Comparison of ENCODE assay signal across 8 mouse cellular contexts in the genomic region with DNA sequence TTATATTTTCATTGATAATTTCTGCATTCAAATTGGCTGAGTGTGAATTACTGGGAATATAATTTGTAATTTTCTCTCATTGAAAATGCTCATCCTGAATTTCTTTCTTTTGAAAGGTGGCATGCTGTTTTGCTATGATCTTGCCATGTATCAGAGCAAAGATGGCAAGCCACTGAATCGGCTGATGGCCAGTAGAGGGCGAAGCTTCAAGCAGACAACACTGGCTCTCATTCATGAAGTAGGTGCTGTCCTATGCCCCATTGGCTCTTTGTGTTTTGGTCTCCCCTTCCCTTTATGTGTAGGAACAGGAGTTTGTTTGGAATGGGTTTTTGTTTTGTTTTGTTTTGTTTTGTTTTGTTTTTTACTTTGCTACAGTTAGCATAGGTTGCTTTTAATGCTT.
A peak's percentile ranks its signal among the peaks of the same experiment; 100 is the strongest.
DNase-seq lines count a peak whose midpoint lies in the region; ATAC-seq lines count a peak whose summit lies in the region.

No protein-coding gene starts in this region.

- H3K9ac ChIP-seq in forebrain, embryonic 13.5 days: no peak overlapping the region
- H3K9ac ChIP-seq in forebrain, embryonic 16.5 days (replicated peaks; ENCODE audit: low read depth, low read length): no peak overlapping the region
- no peak overlapping the region for H3K9ac ChIP-seq in midbrain, embryonic 14.5 days (replicated peaks; ENCODE audit: low read length)
- H3K9ac ChIP-seq in midbrain, embryonic 16.5 days (ENCODE audit: low read depth, low read length): no peak overlapping the region

- no peak overlapping the region for H3K27ac ChIP-seq in forebrain, embryonic 13.5 days
- no peak overlapping the region for H3K27ac ChIP-seq in forebrain, embryonic 16.5 days (ENCODE audit: low read length)
- no peak overlapping the region for H3K27ac ChIP-seq in midbrain, embryonic 14.5 days (replicated peaks; ENCODE audit: low read depth, low read length)
- H3K27ac ChIP-seq in midbrain, embryonic 16.5 days (ENCODE audit: low read length): no peak overlapping the region

- DNase-seq in midbrain, embryonic 14.5 days: peak; percentile 79
- DNase-seq in brain, adult 2 months (ENCODE audit: low read depth, low spot score): peak; percentile 55
- peak; percentile 57 for DNase-seq in kidney, postnatal 10 days
- peak; percentile 41 for DNase-seq in naive thymus-derived CD4-positive, alpha-beta T cell, adult 2 months (ENCODE audit: low read depth)
- DNase-seq in left cerebral cortex, adult 9 months (ENCODE audit: low spot score in 2 of 2): no peak

- whole genome bisulfite sequencing in forebrain, embryonic 13.5 days: 48% methylated on average over 2 of the region's 2 CpGs
- WGBS in forebrain, embryonic 16.5 days: 33% methylated on average over 2 of the region's 2 CpGs
- 48% methylated on average over 2 of the region's 2 CpGs for WGBS in midbrain, embryonic 14.5 days
- WGBS in midbrain, embryonic 16.5 days: 44% methylated on average over 2 of the region's 2 CpGs

- no peaks in the 10 kb centered on the region for H3K9me3 ChIP-seq in forebrain, embryonic 13.5 days (replicated peaks)
- no peaks in the 10 kb centered on the region for H3K9me3 ChIP-seq in forebrain, embryonic 16.5 days (ENCODE audit: control insufficient read depth, low read length)
- no peaks in the 10 kb centered on the region for H3K9me3 ChIP-seq in midbrain, embryonic 14.5 days (ENCODE audit: control insufficient read depth, low read length)
- H3K9me3 ChIP-seq in midbrain, embryonic 16.5 days (replicated peaks; ENCODE audit: control insufficient read depth, low read length, poor library complexity, severe bottlenecking): no peaks in the 10 kb centered on the region

- H3K4me2 ChIP-seq in forebrain, embryonic 13.5 days: no peak overlapping the region
- no peak overlapping the region for H3K4me2 ChIP-seq in forebrain, embryonic 16.5 days (ENCODE audit: low read length)
- H3K4me2 ChIP-seq in midbrain, embryonic 14.5 days (ENCODE audit: low read length): no peak overlapping the region
- H3K4me2 ChIP-seq in midbrain, embryonic 16.5 days (ENCODE audit: low read length): no peak overlapping the region

- no peaks in the 10 kb centered on the region for H3K36me3 ChIP-seq in forebrain, embryonic 13.5 days (ENCODE audit: poor library complexity, severe bottlenecking)
- no peaks in the 10 kb centered on the region for H3K36me3 ChIP-seq in forebrain, embryonic 16.5 days (ENCODE audit: control insufficient read depth, insufficient read depth)
- no peaks in the 10 kb centered on the region for H3K36me3 ChIP-seq in midbrain, embryonic 14.5 days (ENCODE audit: control insufficient read depth, insufficient read depth, low read length)
- H3K36me3 ChIP-seq in midbrain, embryonic 16.5 days (ENCODE audit: control insufficient read depth, insufficient read depth, low read length): no peaks in the 10 kb centered on the region

- H3K27me3 ChIP-seq in forebrain, embryonic 13.5 days: no peaks in the 10 kb centered on the region
- H3K27me3 ChIP-seq in forebrain, embryonic 16.5 days (replicated peaks; ENCODE audit: control insufficient read depth, insufficient read depth, low read length): no peaks in the 10 kb centered on the region
- no peaks in the 10 kb centered on the region for H3K27me3 ChIP-seq in midbrain, embryonic 14.5 days (ENCODE audit: control insufficient read depth, insufficient read depth, low read length)
- H3K27me3 ChIP-seq in midbrain, embryonic 16.5 days (ENCODE audit: control insufficient read depth, insufficient read depth, low read depth, low read length): no peaks in the 10 kb centered on the region

- no peaks in the 10 kb centered on the region for H3K4me1 ChIP-seq in forebrain, embryonic 13.5 days
- no peaks in the 10 kb centered on the region for H3K4me1 ChIP-seq in forebrain, embryonic 16.5 days (replicated peaks; ENCODE audit: control insufficient read depth, insufficient read depth, low read length)
- no peaks in the 10 kb centered on the region for H3K4me1 ChIP-seq in midbrain, embryonic 14.5 days (ENCODE audit: control insufficient read depth, insufficient read depth, low read length)
- H3K4me1 ChIP-seq in midbrain, embryonic 16.5 days (ENCODE audit: control insufficient read depth, insufficient read depth, low read length): no peaks in the 10 kb centered on the region

- ATAC-seq in forebrain, embryonic 13.5 days: peak; percentile 71; the same call in 1 of the 2 replicates
- no peak for ATAC-seq in forebrain, embryonic 16.5 days
- no peak; the same call in 1 of the 2 replicates for ATAC-seq in midbrain, embryonic 14.5 days (ENCODE audit: low FRiP score, low TSS enrichment)
- no peak for ATAC-seq in midbrain, embryonic 16.5 days

- no peak overlapping the region for H3K4me3 ChIP-seq in forebrain, embryonic 13.5 days
- H3K4me3 ChIP-seq in forebrain, embryonic 16.5 days (replicated peaks; ENCODE audit: low read length): no peak overlapping the region
- no peak overlapping the region for H3K4me3 ChIP-seq in midbrain, embryonic 14.5 days (replicated peaks; ENCODE audit: low read depth, low read length)
- H3K4me3 ChIP-seq in midbrain, embryonic 16.5 days (ENCODE audit: low read depth, low read length): no peak overlapping the region

Comparison
In these comparisons a context has a peak if more than half of its experiments do, and no peak if none do; other contexts are left out.
1. DNase-seq: peak in midbrain, embryonic 14.5 days (single experiment), brain, adult 2 months (single experiment), kidney, postnatal 10 days (single experiment) and naive thymus-derived CD4-positive, alpha-beta T cell, adult 2 months (single experiment); none in left cerebral cortex, adult 9 months (0 of 2).